Mouse (Mus musculus) embryonic facial prominence, embryonic 13.5 days (tissue): ENCODE data around the gene Rnd1. TPM values are rescaled to one million over a fixed set of nuclear protein-coding genes. Genes with fewer than 3 reads are reported as not detected.

Experiments used
- ATAC-seq: fragments of 200-750 bp; cut with Nextera tagmentation; 2 replicates; pipeline ENCODE4 v1.8.0; 2017; ENCODE audit warnings: low read depth; ENCODE audit not compliant: insufficient number of reproducible peaks, insufficient read depth, low FRiP score, low TSS enrichment
- H3K27ac ChIP-seq: fragments of 300-500 bp; sonication (generic); 2 replicates; pipeline ENCODE4 v1.5.1; 2015; ENCODE audit warnings: moderate library complexity, mild to moderate bottlenecking, inconsistent platforms
- H3K27me3 ChIP-seq: fragments of 300-500 bp; sonication (generic); 2 replicates; pipeline ENCODE4 v1.6.1; 2015; ENCODE audit warnings: mild to moderate bottlenecking, inconsistent platforms
- H3K36me3 ChIP-seq: fragments of 300-500 bp; sonication (generic); 2 replicates; pipeline ENCODE4 v1.6.1; 2015; ENCODE audit warnings: mild to moderate bottlenecking, inconsistent platforms
- H3K4me1 ChIP-seq: fragments of 300-500 bp; sonication (generic); 2 replicates; pipeline ENCODE4 v1.6.1; 2015; ENCODE audit warnings: inconsistent platforms
- H3K4me2 ChIP-seq: fragments of 300-500 bp; sonication (generic); 2 replicates; pipeline ENCODE4 v1.6.1; 2015; ENCODE audit warnings: moderate library complexity, mild to moderate bottlenecking, inconsistent platforms
- H3K4me3 ChIP-seq: fragments of 300-500 bp; sonication (generic); 2 replicates; pipeline ENCODE4 v1.5.1; 2015; ENCODE audit warnings: mild to moderate bottlenecking, inconsistent platforms
- H3K9ac ChIP-seq: fragments of 300-500 bp; sonication (generic); 2 replicates; pipeline ENCODE4 v1.6.1; 2015; ENCODE audit warnings: mild to moderate bottlenecking, inconsistent platforms
- H3K9me3 ChIP-seq: fragments of 300-500 bp; sonication (generic); 2 replicates; pipeline ENCODE4 v1.6.1; 2016; ENCODE audit warnings: inconsistent platforms
- WGBS: fragments of 180-500 bp; shearing (Covaris S2); methylation state at CpG from one replicate; pipeline ENCODE4 v1.1.7; 2015; ENCODE audit warnings: mixed read lengths; 5-methylcytosine and 5-hydroxymethylcytosine counted together
- polyA plus RNA-seq: library from polyadenylated mRNA; unstranded; fragments of >200 nt; fragmentation: Nextera tagmentation; extraction: Ambion mirVana; gene quantifications from 2 replicates; pipeline ENCODE4 v1.2.1, GENCODE M21; 2015

The Rnd1 gene
- polyA plus RNA-seq, 1 experiment from 2014 or later, result 0.59 TPM

DNA sequence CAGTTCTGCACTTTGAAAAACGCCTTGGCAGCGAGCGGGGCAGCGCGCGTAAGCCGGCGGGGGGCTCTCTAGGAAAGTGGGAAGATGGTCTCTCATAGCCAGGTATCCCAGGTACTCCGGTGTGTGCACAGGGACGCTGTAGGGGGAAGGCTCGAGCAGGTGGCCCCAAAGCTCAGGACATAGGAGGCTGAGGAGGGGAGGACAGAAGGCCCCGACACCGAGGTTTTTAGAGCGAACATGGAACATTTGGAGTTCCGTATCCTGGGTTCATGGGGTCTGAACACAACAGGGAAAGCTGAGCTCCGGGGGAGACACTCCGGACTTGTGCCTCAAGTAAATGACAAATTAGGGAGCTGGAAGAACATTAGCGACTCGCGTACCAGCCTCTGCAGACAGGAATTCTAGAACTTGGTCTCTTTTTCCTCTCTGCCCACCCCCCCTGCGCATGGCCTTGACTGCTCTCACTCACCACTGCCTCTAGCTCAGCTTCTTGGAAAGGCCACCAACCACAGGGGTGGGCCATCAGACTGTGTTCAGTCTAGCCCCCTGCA lies 41.9 kb downstream of the Rnd1 start:
- Histone ChIP-seq H3K4me2 (peak overlapping the region; percentile 92), H3K36me3 (peaks cover 14% of the 10 kb centered on the region), H3K9me3 (no peaks in the 10 kb centered on the region), H3K4me1 (peaks cover 63% of the 10 kb centered on the region), H3K27me3 (peaks cover 22% of the 10 kb centered on the region), H3K4me3 (peak overlapping the region; percentile 75), H3K9ac (peak overlapping the region; percentile 83), H3K27ac (peak overlapping the region; percentile 89)
- no peak for ATAC-seq
- 1% methylated on average over 21 of the region's 21 CpGs for WGBS

DNA sequence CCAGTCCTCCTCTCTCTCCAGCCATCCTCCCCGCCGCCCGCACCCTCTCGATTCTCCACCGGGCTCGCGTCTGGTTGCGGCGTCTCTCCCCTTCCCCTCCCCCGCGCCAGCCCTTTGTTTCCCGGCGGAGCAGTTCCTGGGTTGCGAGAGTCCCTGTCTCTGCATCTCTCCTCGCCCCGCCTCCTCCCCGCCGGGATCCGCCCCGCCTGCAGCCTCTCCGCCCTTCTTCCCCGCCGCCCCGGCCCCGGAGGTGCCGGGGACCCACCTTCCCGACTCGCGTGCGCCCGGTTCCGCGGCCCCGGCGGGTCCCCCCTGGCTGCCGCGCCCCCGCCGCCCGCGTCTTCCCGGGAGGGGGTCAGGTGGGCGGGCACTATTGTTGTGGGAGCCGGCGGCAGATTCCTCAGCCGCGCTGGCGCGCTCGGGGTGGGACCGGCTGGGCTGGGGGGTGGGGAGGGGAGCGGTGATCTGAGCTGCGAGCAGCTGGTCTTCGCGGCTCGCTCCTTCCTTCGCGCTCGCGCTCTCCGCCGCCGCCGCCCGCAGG lies 42.6 kb downstream of the Rnd1 start:
- Histone ChIP-seq H3K4me3 (peak overlapping the region; percentile 75), H3K27ac (peak overlapping the region; percentile 89), H3K9ac (peak overlapping the region; percentile 83), H3K4me1 (peaks cover 67% of the 10 kb centered on the region), H3K4me2 (peak overlapping the region; percentile 92), H3K36me3 (peaks cover 7% of the 10 kb centered on the region), H3K27me3 (peaks cover 29% of the 10 kb centered on the region), H3K9me3 (no peaks in the 10 kb centered on the region)
- peak; percentile 61; the same call in 1 of the 2 replicates for ATAC-seq
- under 1% methylated on average over 49 of the region's 65 CpGs for WGBS

DNA sequence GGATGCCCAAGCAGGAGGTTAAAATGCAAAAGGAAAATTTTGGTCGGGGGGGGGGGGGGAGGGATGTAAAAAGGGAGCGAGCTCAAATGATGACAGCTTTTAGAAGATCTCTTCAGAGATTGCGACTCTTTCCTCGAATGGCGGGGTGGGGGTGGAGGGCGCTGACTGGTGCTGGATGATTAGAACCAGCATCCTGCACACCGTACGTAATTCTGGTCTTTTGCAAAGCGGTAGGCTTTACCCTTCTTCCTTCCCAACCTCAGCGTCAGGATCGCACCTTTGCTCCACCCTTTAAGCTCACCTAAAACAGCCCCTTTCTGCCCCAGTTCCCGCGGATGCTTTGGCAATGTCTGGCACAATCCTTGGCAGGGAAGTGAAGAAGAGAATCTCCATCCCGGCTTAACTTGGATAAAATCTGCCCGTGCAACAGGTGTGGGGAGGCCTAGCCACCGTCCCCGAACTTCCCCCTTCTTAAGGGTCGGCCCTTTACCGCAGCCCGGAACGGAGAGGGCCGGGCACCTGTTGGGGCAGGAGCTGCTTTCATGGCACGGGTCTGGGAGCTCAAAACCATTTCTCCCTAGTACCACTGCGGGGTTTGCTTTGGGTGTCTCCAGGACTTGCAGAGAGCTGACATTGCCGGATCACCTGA lies 43.3 kb downstream of the Rnd1 start:
- Histone ChIP-seq H3K4me2 (peak overlapping the region; percentile 92), H3K36me3 (0 out of 2 replicates have a peak, but pooled peaks cover 2% of the 10 kb centered on the region), H3K27ac (peak overlapping the region; percentile 89), H3K4me3 (peak overlapping the region; percentile 75), H3K9ac (peak overlapping the region; percentile 83), H3K27me3 (peaks cover 35% of the 10 kb centered on the region), H3K4me1 (peaks cover 72% of the 10 kb centered on the region), H3K9me3 (no peaks in the 10 kb centered on the region)
- under 1% methylated on average over 25 of the region's 25 CpGs for WGBS
- ATAC-seq, result no peak

DNA sequence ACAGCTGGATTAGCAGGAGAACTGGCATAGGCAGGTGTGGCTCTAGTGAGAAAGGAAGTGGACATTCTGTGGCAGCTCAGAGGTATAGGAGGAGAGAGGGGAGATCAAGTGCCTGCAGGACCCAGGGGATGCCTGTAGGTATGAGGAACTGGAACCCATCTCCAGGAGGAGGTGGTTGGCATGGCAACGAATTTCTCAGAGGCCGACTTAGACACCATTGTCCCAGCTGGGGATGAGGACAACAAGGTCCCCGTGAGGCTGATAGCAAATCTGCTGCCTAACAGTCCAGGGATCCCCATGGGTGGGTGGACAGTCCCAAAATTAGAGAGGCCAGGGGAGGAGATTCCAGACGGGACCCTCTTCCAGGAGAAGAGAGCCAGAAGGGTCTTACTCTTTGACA lies 44.3 kb downstream of the Rnd1 start:
- Histone ChIP-seq H3K27me3 (peaks cover 46% of the 10 kb centered on the region), H3K27ac (peak overlapping the region; percentile 77; the same call in 1 of the 2 replicates), H3K9ac (peak overlapping the region; percentile 83), H3K9me3 (no peaks in the 10 kb centered on the region), H3K4me2 (peak overlapping the region; percentile 92), H3K36me3 (no peaks in the 10 kb centered on the region), H3K4me1 (peaks cover 79% of the 10 kb centered on the region), H3K4me3 (peak overlapping the region; percentile 75)
- 3% methylated on average over 4 of the region's 4 CpGs for WGBS
- no peak for ATAC-seq

DNA sequence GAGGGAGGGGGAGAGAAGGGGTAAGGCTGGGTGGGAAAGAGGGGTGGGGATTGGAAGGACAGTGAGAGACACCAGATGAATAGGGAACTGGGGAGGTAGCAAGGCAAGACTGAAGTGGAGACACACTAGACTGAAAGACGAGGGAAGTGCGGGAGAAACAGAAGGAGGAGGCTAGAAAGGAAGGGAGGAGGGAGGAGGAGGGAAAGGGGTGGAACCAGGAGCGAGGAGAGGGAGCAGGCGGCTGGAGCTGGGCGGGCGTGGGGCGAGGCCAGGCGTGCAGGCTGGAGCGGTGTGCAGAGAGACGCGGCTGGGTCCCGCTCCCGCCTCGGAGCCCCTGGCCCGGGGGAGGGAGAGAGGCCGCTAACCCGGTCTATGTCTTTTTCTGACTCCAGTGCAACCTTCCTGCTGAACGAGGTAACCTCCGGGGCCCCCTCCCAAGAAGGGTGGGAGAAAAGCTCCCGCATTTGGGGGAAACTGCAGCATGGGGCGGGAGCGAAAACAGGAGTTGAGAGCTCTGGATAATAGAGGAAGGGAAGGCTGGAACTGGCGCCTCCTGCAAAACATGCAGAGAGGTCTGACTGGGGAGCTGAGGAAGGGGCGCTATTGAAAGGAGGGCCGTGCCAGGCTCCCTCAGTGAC lies 45.0 kb downstream of the Rnd1 start:
- H3K27ac ChIP-seq, result peak overlapping the region; percentile 77
- H3K4me1 ChIP-seq, result peaks cover 73% of the 10 kb centered on the region

DNA sequence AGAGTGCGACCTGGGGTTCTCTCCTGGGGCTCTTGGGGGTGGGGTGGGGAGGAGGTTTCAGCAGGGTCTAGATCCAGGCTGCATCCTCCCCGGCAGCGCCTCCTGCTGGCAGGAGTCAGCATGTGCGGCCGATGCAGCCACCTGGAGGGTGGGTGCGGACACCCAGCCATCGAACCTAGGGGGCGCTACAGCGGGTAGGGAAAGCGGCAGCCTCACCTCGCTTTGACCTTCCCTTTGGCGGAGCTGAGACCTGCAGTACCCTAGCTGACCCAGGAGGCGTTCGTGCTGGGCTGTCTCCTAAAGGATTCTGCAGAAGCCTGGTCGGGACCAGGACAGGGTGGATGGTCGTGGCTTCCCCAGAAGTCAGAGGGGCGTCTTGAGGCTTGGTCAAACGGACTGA lies 45.8 kb downstream of the Rnd1 start:
- peak overlapping the region; percentile 77 for H3K27ac ChIP-seq
- peak; percentile 16; the same call in 1 of the 2 replicates for ATAC-seq
- H3K9me3 ChIP-seq, result no peaks in the 10 kb centered on the region
- peaks cover 46% of the 10 kb centered on the region for H3K27me3 ChIP-seq
- 0% methylated on average over 18 of the region's 18 CpGs for WGBS
- H3K4me3 ChIP-seq, result peak overlapping the region; percentile 75
- H3K9ac ChIP-seq, result peak overlapping the region; percentile 83
- H3K4me1 ChIP-seq, result peaks cover 68% of the 10 kb centered on the region
- H3K4me2 ChIP-seq, result peak overlapping the region; percentile 92
- H3K36me3 ChIP-seq, result no peaks in the 10 kb centered on the region

More for the DNA sequence above, 45.0 kb downstream of the Rnd1 start:
- H3K4me2 ChIP-seq, result peak overlapping the region; percentile 92
- peak overlapping the region; percentile 83 for H3K9ac ChIP-seq
- H3K9me3 ChIP-seq, result no peaks in the 10 kb centered on the region
- peak; percentile 67 for ATAC-seq
- peaks cover 46% of the 10 kb centered on the region for H3K27me3 ChIP-seq
- no peaks in the 10 kb centered on the region for H3K36me3 ChIP-seq
- WGBS, result under 1% methylated on average over 25 of the region's 25 CpGs
- H3K4me3 ChIP-seq, result peak overlapping the region; percentile 75

DNA sequence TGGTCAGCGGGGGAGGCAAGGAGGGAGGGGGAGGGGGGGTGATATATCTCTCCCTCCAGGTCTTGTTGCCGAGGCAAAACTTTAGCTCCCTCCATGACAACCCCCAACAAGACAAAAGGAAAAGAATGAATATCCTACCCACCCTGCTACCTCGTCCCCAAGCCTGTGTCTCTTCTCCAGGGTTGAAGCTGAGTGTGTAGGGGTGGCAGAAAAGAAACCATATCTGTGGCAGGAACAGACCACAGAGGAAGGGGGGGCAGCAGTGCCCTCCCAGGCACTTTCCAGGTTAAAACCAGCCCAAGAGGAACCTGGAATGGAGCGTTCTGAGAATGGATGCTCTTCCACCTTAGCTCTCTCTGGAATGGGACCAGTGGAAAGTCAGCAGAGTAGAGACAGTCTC lies 46.7 kb downstream of the Rnd1 start, which contains the start of gene Cacnb3:
Gene Cacnb3, plus strand, starts transcription at position 301 of the 400 bp plus-strand sequence.
- 30% methylated on average over 4 of the region's 4 CpGs for WGBS
- ATAC-seq, result no peak
- Histone ChIP-seq H3K4me1 (peaks cover 63% of the 10 kb centered on the region), H3K27me3 (peaks cover 46% of the 10 kb centered on the region), H3K27ac (peak within 1 kb of the TSS; percentile 77; the same call in 1 of the 2 replicates), H3K36me3 (no peaks in the 10 kb centered on the region), H3K4me3 (peak within 1 kb of the TSS; percentile 75), H3K9ac (peak within 1 kb of the TSS; percentile 83), H3K9me3 (no peaks in the 10 kb centered on the region), H3K4me2 (peak within 1 kb of the TSS; percentile 92)

DNA sequence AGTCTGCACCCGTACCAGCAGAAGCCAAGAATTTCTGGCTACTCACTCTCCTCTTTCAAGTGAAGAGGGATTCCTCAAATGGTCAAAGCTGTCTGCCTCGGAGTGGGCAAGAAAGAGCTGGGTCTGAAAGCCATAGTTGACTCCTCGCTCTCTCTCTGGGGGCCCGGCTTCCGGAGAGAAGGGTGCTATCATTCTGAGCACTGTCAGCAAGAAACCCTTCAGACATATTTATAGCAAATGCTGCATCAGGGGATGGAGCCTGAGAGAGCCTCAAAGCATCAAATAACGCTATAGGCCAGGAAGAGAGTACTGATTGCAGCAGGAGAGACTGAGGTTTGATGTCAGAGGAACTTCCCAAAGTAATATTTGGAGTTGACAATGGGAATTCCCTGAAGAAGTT lies 47.8 kb downstream of the Rnd1 start:
- no peak for ATAC-seq
- peaks cover 61% of the 10 kb centered on the region for H3K4me1 ChIP-seq
- no peak overlapping the region for H3K4me2 ChIP-seq
- no peak overlapping the region for H3K9ac ChIP-seq
- H3K36me3 ChIP-seq, result no peaks in the 10 kb centered on the region
- no peak overlapping the region for H3K27ac ChIP-seq
- no peak overlapping the region for H3K4me3 ChIP-seq
- WGBS, result 58% methylated on average over 6 of the region's 6 CpGs
- H3K9me3 ChIP-seq, result no peaks in the 10 kb centered on the region
- H3K27me3 ChIP-seq, result peaks cover 46% of the 10 kb centered on the region

DNA sequence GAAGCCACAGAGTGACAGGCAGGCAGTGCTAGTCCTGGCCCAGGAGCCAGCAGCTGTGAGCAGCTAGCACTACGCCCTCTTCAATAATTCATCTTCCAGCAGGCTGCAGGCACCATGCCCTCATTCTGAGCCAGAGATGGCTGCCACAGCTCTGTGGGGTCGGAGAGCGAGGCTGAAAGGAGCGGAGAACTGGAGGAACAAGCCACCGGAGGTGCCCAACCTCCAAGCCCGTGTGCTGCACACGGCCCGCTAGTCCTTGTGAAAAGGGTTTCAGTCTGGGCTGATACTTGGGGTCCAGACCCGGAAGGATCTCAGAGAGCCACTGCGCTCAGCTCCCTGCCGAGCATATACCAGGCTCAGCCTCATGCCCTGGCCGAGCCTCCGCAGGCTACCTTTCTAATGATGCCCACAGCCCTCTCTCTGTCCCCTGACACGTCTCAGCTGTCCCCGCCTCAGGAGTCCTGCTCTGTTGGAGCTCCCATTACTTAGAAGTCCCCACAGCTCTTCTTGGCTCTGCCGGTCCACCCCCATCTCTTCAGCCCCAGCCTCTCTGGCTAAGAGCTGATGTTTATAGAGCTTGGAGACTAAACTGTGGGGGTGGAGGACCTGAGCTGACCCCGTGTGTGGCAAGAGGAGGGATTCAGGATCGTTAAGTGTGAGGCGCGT lies 48.5 kb downstream of the Rnd1 start:
- WGBS, result 10% methylated on average over 20 of the region's 20 CpGs
- H3K27me3 ChIP-seq, result peaks cover 46% of the 10 kb centered on the region
- ATAC-seq, result no peak
- 0 out of 2 replicates have a peak overlapping the region, but pooled peaks have one; percentile 1 for H3K27ac ChIP-seq
- peaks cover 55% of the 10 kb centered on the region for H3K4me1 ChIP-seq
- peak overlapping the region; percentile 14 for H3K4me3 ChIP-seq
- peak overlapping the region; percentile 47 for H3K4me2 ChIP-seq
- no peaks in the 10 kb centered on the region for H3K36me3 ChIP-seq
- peak overlapping the region; percentile 58 for H3K9ac ChIP-seq
- no peaks in the 10 kb centered on the region for H3K9me3 ChIP-seq

DNA sequence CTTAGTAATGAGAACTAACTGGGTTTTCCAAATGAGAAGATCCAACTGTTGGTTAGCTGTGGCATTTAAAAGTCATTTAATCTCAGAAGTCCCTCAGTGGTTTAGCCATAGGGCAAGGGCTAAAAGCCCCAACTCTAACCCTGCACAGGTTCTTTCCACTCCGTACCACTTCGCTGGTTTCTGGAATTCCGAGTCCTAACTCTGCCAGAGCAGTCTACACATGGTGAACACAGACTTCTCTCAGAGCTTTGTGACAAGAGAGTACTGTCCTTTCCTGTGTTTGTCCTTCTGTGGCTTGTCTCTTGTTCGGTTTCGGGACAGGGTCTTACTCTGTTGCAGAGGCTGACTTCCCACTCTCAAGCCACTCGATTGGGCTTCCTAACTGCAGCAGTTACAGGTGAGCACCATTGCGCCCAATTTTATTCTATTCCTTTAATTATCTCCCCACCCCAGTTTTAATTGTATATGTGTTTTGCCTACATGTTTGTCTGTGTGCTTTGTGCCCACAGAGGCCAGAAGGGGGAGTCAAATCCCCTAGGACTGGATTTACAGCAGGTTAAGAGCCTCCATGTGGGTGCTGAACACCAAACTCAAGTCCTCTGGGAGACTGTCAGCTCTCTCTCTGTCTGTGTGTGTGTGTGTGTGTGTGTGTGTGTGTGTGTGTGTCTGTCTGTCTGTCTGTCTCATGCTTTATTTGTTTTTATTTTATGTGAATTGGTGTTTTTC lies 50.6 kb downstream of the Rnd1 start:
- Histone ChIP-seq H3K27me3 (peaks cover 36% of the 10 kb centered on the region), H3K4me1 (peaks cover 44% of the 10 kb centered on the region), H3K9me3 (no peaks in the 10 kb centered on the region), H3K9ac (no peak overlapping the region), H3K36me3 (no peaks in the 10 kb centered on the region), H3K4me2 (no peak overlapping the region), H3K27ac (no peak overlapping the region), H3K4me3 (no peak overlapping the region)
- ATAC-seq, result no peak
- WGBS, result 66% methylated on average over 7 of the region's 7 CpGs

DNA sequence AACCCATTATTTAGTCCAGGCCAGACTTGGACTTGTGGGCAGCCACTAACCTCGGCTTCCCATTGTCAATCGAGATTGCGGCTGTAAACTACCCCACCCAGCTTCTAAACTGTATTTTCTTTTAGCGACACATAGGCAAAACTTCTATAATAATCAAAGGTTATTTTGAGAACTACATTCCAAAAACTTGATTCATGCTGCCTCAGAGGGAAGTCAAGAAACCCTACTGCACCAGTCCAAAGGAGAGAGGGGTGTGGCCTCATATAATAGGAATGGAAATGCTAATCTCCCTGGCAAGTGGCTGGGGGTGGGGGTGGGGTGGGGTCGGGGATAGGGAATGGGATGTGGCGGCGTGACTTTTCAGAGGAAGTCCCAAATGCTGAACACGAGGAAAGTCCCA lies 51.2 kb downstream of the Rnd1 start:
- Histone ChIP-seq H3K4me1 (peaks cover 38% of the 10 kb centered on the region), H3K4me3 (no peak overlapping the region), H3K9ac (no peak overlapping the region), H3K27ac (no peak overlapping the region), H3K36me3 (no peaks in the 10 kb centered on the region), H3K27me3 (peaks cover 30% of the 10 kb centered on the region), H3K9me3 (no peaks in the 10 kb centered on the region), H3K4me2 (no peak overlapping the region)
- ATAC-seq, result no peak
- WGBS, result 18% methylated on average over 8 of the region's 8 CpGs
